Mouse (Mus musculus) CH12.LX (cell line): ENCODE results near the gene Sae1. TPM values are rescaled to one million over a fixed set of nuclear protein-coding genes. Genes with fewer than 3 reads are reported as not detected.

Source experiments
- DNase-seq: peaks from one replicate; pipeline ENCODE4 v3.0.0-alpha.2; 2013; ENCODE audit errors: extremely low read depth
- H3K27ac ChIP-seq: 2 replicates; pipeline ENCODE4 v1.5.1; 2012; ENCODE audit warnings: low read depth, mild to moderate bottlenecking, control low read depth, moderate library complexity; ENCODE audit not compliant: insufficient read depth
- H3K27me3 ChIP-seq: replicated peaks from 2 replicates; pipeline ENCODE3; 2012; ENCODE audit warnings: inconsistent platforms
- H3K36me3 ChIP-seq, 2 experiments: replicated peaks in 1 of 2; 2 replicates each; pipeline versions ENCODE3 to v1.6.1; 2012; ENCODE audit warnings: inconsistent platforms in 1 of 2, low read length in 1 of 2, mild to moderate bottlenecking in 1 of 2, mixed read lengths in 1 of 2, moderate library complexity in 1 of 2; ENCODE audit not compliant: control insufficient read depth in 1 of 2, insufficient read depth in 1 of 2
- H3K4me1 ChIP-seq, 2 experiments: 2 replicates each; pipeline ENCODE4 v1.6.1; 2012; ENCODE audit warnings: inconsistent platforms in 1 of 2, moderate library complexity in 1 of 2; ENCODE audit not compliant: insufficient read depth in 2 of 2, control insufficient read depth in 1 of 2
- H3K4me2 ChIP-seq: 2 replicates; pipeline ENCODE4 v1.6.1; 2012; ENCODE audit warnings: low read depth, mild to moderate bottlenecking, control low read depth; ENCODE audit not compliant: poor library complexity, insufficient read depth, severe bottlenecking
- H3K4me3 ChIP-seq, 3 experiments: fragments of 150-350 bp in 1 of 3; sonication (generic) in 1 of 3; replicated peaks in 1 of 3; 2 replicates each; pipeline versions ENCODE3 to v1.5.1; 2011 to 2012; ENCODE audit warnings: low read depth in 2 of 3, low read length in 2 of 3, mild to moderate bottlenecking in 2 of 3, moderate library complexity in 2 of 3, control low read depth in 1 of 3, improper control_type of control experiment in 1 of 3, inconsistent platforms in 1 of 3, mixed read lengths in 1 of 3; ENCODE audit not compliant: poor library complexity in 1 of 3
- H3K79me2 ChIP-seq: replicated peaks from 2 replicates; pipeline ENCODE4 v1.6.1; 2012; ENCODE audit warnings: mild to moderate bottlenecking, moderate library complexity; ENCODE audit not compliant: control insufficient read depth, poor library complexity, insufficient read depth, severe bottlenecking; ENCODE audit errors: extremely low read depth
- H3K9ac ChIP-seq: 2 replicates; pipeline ENCODE4 v1.6.1; 2012; ENCODE audit warnings: low read depth, mild to moderate bottlenecking, control low read depth, moderate library complexity; ENCODE audit not compliant: insufficient read depth
- H3K9me3 ChIP-seq: replicated peaks from 2 replicates; pipeline ENCODE3; 2012; ENCODE audit warnings: low read length, inconsistent platforms, mixed read lengths
- BHLHE40 ChIP-seq: IDR thresholded peaks from 2 replicates; pipeline ENCODE4 v1.6.1; 2011; ENCODE audit warnings: mild to moderate bottlenecking, low read depth, low read length, improper control_type of control experiment
- CHD1 ChIP-seq: IDR thresholded peaks from 2 replicates; pipeline ENCODE4 v1.6.1; 2012; ENCODE audit warnings: low read depth, low read length, improper control_type of control experiment, inconsistent platforms
- CHD2 ChIP-seq: IDR thresholded peaks from 2 replicates; pipeline ENCODE4 v1.6.1; 2011; ENCODE audit warnings: low read length, improper control_type of control experiment
- EP300 ChIP-seq: IDR thresholded peaks from 2 replicates; pipeline ENCODE4 v1.6.1; 2011; ENCODE audit warnings: low read length, improper control_type of control experiment
- IRF4 ChIP-seq: IDR thresholded peaks from 2 replicates; pipeline ENCODE4 v1.6.1; 2014; ENCODE audit warnings: low read depth, mild to moderate bottlenecking, inconsistent platforms, low read length, improper control_type of control experiment
- MAX ChIP-seq: IDR thresholded peaks from 2 replicates; pipeline ENCODE4 v1.6.1; 2011; ENCODE audit warnings: low read length, improper control_type of control experiment
- MXI1 ChIP-seq: IDR thresholded peaks from 2 replicates; pipeline ENCODE4 v1.6.1; 2011; ENCODE audit warnings: mild to moderate bottlenecking, low read depth, low read length, improper control_type of control experiment
- POLR2AphosphoS2 ChIP-seq: IDR thresholded peaks from 2 replicates; pipeline ENCODE4 v1.6.1; 2011; ENCODE audit warnings: low read depth, low read length, improper control_type of control experiment
- SIN3A ChIP-seq: IDR thresholded peaks from 2 replicates; pipeline ENCODE4 v1.6.1; 2012; ENCODE audit warnings: low read length, improper control_type of control experiment, inconsistent platforms
- USF1 ChIP-seq: IDR thresholded peaks from 2 replicates; pipeline ENCODE4 v1.6.1; 2014; ENCODE audit warnings: low read depth, mild to moderate bottlenecking, inconsistent platforms, low read length, improper control_type of control experiment
- ZMIZ1 ChIP-seq: IDR thresholded peaks from 2 replicates; pipeline ENCODE4 v1.6.1; 2012; ENCODE audit warnings: low read depth, mild to moderate bottlenecking, inconsistent platforms, low read length, improper control_type of control experiment
- ZNF384 ChIP-seq: IDR thresholded peaks from 2 replicates; pipeline ENCODE4 v1.6.1; 2012; ENCODE audit warnings: low read depth, low read length, improper control_type of control experiment, inconsistent platforms
- dilution Hi-C: fragments of 300-500 bp; cut with MboI; formaldehyde crosslinking; loops from 2 replicates; pipeline ENCODE4 v1.14.3; 2020; ENCODE audit warnings: low sequenced_read_pairs; ENCODE audit not compliant: extremely low pct_unique_long_range_greater_than_20kb, extremely low pct_ligation_motif_present
- in situ Hi-C: fragments of 300-500 bp; cut with MboI; formaldehyde crosslinking; loops from 3 replicates; pipeline ENCODE4 v1.14.3; 2019; ENCODE audit warnings: low sequenced_read_pairs, low pct_ligation_motif_present, low pct_unique_long_range_greater_than_20kb, mixed read lengths
- polyA plus RNA-seq: library from polyadenylated mRNA; unstranded; fragments of >175 nt; gene quantifications from 2 replicates; pipeline ENCODE4 v1.2.1, GENCODE M21; 2012; ENCODE audit warnings: low read depth; ENCODE audit not compliant: insufficient read length
- total RNA-seq, 2 experiments: library from RNA; depleted of rRNA; stranded (reverse); fragments of 300-350 nt in 1 of 2; fragments of >200 nt in 1 of 2; gene quantifications; 2 replicates each; pipeline ENCODE4 v1.2.3; 2012 to 2014

The Sae1 gene
- total and polyA plus RNA-seq, 3 experiments = 146 to 271 (median 160) TPM

- H3K4me1 ChIP-seq = peaks cover 11 to 48% of the 10 kb centered on the region in 2 experiments
- H3K27ac ChIP-seq = peak overlapping the region; percentile 93
Measured at GRCm38 (mm10) chr7:16405073-16405455, 17.5 kb upstream of the Sae1 start.

GRCm38 (mm10) chr7:16404315-16405072 is 16.9 kb upstream of the Sae1 start:
- Histone ChIP-seq H3K9ac (peak overlapping the region; percentile 61; the same call in 1 of the 2 replicates), H3K27me3 (no peaks in the 10 kb centered on the region), H3K9me3 (no peaks in the 10 kb centered on the region), H3K36me3 (peaks cover 0 to 27% of the 10 kb centered on the region in 2 experiments), H3K4me1 (peaks cover 11 to 48% of the 10 kb centered on the region in 2 experiments), H3K4me2 (peak overlapping the region; percentile 69; the same call in 1 of the 2 replicates), H3K27ac (peak overlapping the region; percentile 93), H3K4me3 (peak overlapping the region in 1 of 3 experiments; percentile 6), H3K79me2 (peaks cover 51% of the 10 kb centered on the region)
- dilution Hi-C loops (no loop called here), in situ Hi-C loops (no loop called here)
- no peak for TF ChIP-seq USF1
- TF ChIP-seq EP300 = no peak
- no peak for TF ChIP-seq POLR2AphosphoS2
- no peak for DNase-seq

More at GRCm38 (mm10) chr7:16405073-16405455, 17.5 kb upstream of the Sae1 start:
- H3K36me3 ChIP-seq = peaks cover 0 to 29% of the 10 kb centered on the region in 2 experiments
- peak overlapping the region; percentile 69; the same call in 1 of the 2 replicates for H3K4me2 ChIP-seq
- TF ChIP-seq MXI1 = 0 out of 2 replicates have a peak, but pooled peaks have one; percentile 47
- peak; percentile 86 for TF ChIP-seq CHD1
- 0 out of 2 replicates have a peak, but pooled peaks have one; percentile 34 for TF ChIP-seq CHD2
- TF ChIP-seq SIN3A = peak; percentile 58; the same call in 1 of the 2 replicates
- no peak for TF ChIP-seq ZNF384
- peak; percentile 37; the same call in 1 of the 2 replicates for TF ChIP-seq MAX
- no peak for TF ChIP-seq BHLHE40
- TF ChIP-seq IRF4 = peak; percentile 5; the same call in 1 of the 2 replicates
- no peak for TF ChIP-seq ZMIZ1
- TF ChIP-seq, all 38 proteins: peak for 6
- dilution Hi-C loops (no loop called here), in situ Hi-C loops (no loop called here)
- DNase-seq = no peak
- H3K27me3 ChIP-seq = no peaks in the 10 kb centered on the region
- H3K4me3 ChIP-seq = peak overlapping the region in 1 of 3 experiments; percentile 6
- H3K9ac ChIP-seq = peak overlapping the region; percentile 61; the same call in 1 of the 2 replicates
- H3K9me3 ChIP-seq = no peaks in the 10 kb centered on the region
- peaks cover 51% of the 10 kb centered on the region for H3K79me2 ChIP-seq
